Mouse (Mus musculus): ENCODE data around the gene Gm20509.
"Not testable (repeated sequence)": the region's sequence is repeated elsewhere in the genome, so short reads cannot be mapped to it uniquely, and the experiment has no call there.

Gene Gm20509

DNA sequence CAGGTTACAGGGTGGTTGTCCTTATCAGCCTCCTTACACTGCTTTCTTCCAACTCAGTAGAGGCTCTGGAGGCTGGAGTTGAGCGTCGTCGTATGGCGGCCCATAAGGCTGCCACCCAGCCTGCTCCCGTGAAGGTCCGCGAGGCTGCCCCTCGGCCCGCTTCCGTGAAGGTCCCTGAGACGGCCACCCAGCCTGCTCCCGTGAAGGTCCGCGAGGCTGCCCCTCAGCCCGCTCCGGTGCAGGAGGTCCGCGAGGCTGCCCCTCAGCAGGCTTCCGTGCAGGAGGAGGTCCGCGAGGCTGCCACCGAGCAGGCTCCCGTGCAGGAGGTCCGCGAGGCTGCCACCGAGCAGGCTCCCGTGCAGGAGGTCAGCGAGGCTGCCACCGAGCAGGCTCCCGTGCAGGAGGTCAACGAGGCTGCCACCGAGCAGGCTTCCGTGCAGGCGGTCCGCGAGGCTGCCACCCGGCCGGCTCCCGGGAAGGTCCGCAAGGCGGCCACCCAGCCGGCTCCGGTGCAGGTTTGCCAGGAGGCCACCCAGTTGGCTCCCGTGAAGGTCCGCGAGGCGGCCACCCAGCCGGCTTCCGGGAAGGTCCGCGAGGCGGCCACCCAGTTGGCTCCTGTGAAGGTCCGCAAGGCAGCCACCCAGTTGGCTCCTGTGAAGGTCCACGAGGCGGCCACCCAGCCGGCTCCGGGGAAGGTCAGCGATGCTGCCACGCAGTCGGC lies 1.0 kb downstream of the Gm20509 start:
- peak; percentile 54 for DNase-seq

DNA sequence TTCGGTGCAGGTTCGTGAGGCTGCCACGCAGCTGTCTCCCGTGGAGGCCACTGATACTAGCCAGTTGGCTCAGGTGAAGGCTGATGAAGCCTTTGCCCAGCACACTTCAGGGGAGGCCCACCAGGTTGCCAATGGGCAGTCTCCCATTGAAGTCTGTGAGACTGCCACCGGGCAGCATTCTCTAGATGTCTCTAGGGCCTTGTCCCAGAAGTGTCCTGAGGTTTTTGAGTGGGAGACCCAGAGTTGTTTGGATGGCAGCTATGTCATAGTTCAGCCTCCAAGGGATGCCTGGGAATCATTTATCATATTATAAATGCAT lies 1.6 kb downstream of the Gm20509 start:
- DNase-seq = no peak

DNA sequence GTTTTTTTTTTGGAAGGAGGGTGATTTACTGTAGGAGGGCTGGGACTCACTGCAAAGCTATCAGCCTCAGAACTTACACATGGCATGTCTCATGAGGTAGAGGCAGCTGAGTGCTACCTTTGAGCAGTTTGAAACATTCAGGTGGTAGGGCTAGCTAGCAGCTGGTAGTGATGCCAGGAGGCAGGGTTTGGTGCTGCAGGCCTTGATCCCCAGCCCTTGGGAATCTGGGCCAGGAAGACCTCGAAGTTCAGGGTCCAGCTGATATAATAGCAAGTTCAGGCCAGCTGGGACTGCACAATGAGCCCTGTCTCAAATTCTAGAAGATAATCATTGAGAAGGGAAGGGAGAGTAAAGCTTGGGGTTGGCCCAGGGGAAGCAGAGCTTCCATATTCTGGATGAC lies 2.9 kb downstream of the Gm20509 start:
- DNase-seq = no peak

DNA sequence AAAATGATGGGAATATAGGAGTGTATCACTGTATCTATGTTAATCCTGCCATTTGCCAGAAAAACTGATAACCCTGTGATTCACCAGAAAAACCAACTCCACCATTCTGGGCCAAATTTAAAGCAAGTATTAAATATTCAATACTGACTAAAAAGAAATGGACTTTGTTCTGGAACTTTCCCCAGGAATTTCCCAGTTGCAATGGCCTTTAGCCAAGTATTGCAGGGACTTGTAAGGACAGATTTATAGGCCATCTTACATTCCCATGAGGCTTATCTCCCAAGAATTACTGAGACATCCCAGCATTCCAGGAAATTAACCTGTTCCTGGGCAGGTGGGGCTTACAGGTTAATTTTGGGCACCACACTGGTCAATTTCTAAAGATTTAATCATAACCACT lies 3.5 kb downstream of the Gm20509 start:
- no peak for DNase-seq

DNA sequence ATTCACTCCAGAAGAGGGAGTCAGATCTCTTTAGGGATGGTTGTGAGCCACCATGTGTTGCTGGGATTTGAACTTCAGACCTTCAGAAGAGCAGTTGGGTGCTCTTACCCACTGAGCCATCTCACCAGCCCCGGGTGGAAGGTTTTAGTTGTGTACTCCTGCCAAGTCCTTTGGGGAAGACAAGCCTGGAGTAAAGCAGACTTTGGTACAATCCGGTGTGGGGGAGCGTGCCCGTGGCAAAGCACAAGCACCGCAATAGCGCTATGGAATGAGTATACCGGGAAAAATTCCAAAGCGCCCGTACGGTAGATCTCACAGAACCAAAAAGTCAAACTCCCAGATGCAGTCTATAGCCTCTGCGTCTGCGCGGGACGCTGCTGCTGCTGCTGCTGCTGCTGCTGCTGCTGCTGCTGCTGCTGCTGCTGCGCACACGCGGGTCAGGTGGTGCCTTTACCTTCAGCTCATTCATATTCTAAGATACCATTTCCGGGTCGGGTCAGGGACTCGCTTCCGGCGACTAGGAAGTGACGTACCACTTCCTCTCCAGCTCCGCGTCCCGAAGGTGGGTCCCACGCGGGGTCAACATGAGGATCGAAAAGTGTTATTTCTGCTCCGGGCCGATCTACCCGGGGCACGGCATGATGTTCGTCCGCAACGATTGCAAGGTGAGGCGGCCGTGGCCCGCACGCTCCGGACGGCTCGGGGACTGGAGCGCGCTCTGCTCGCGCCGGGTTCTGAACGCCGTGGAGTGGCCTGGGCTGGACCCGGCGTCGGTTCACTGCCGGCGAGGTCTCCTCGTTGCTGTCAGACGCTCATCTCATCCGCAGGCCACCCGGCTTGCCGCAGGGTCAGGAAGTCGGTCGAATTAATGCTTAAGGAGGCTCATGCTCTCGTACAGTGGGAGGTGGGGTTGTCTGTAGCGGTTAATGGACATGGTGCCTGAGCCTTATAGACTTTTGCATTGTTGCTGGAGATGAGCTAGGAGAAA lies 10.9 kb downstream of the Gm20509 start, which contains the start of gene Rsl24d1:
TSS of gene Rsl24d1 (plus strand) at position 508 of the 988 bp plus-strand sequence.
- DNase-seq = peak; percentile 87

DNA sequence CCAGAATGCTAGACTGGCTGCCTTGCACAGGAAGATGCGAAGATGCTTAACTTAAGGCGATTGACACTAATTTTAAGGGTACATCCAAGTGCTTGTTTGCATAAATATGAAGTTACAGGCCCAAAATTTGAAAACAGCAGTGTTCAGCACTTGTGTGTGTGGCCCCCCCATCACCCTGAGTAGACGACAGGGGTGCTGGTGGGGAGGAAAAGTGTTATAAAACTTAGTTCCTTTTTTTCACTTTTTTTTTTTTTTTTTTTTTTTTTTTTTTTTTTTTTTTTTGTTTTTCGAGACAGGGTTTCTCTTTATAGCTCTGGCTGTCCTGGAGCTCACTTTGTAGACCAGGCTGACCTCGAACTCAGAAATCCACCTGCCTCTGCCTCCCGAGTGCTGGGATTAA lies 14.4 kb downstream of the Gm20509 start:
- DNase-seq = not testable (repeated sequence)

DNA sequence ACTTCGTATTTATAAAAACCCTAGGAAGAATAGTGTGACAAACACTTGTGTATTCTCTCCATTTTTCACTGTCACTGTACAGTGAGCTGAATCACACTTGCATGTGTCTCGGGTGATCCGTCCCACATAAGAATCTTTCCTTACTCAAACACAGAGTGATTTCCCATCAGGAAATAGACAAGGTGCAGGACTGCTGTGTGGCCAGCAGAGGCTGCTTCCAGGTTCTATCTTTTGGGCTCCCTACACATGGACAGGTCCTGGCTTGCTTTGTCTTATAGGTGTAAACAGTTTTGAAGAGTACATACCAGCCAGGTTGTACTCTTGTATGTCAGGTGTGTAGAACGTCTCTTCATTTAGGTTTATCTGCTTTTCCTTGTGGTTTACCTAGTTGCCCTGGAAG lies 15.7 kb downstream of the Gm20509 start:
- DNase-seq = no peak

DNA sequence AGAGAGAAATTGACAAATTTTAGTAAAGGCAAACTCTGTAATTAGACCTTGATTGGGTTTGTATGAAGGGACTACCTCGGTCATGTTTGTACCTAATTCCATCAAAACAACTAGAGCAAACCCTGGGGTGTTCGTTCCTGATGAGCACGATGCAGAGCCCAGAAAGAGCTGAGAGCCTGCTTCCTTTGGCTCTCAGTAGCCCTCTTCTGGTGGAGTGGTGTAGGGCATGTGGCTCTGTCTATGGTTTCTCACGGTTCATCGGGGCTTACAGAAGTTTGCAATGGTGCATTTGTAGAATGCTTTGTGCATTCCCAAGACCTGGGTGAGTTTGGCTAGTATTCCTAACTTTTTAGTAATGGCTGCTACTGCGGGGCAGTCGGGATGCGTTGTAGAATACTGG lies 19.5 kb downstream of the Gm20509 start:
- peak; percentile 43 for DNase-seq

DNA sequence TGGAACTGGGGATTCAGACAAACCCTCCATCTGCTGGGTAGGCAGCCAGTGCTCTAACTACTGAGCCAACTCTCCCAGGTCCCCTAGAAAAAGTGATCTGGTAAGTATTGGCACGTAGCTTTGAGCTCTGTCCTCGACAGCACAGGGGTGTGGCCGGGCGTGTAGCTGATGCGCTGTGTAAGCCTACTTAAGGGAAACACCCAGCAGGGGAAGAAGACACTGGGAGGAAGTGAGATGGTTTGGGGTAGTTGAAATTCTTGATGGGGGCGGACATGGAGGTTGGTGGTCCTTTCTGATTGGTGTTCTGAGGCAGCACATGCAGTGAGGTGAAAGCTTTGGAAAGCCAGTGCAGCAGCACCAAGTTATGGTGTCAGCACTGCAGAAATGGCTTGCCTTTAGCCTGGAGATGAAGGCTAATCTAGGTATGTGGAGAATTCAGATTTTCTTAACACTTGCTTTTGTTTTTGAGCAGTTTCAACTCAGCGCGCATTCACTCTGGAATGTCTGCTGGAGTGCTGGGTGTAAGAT lies 22.8 kb downstream of the Gm20509 start:
- no peak for DNase-seq

DNA sequence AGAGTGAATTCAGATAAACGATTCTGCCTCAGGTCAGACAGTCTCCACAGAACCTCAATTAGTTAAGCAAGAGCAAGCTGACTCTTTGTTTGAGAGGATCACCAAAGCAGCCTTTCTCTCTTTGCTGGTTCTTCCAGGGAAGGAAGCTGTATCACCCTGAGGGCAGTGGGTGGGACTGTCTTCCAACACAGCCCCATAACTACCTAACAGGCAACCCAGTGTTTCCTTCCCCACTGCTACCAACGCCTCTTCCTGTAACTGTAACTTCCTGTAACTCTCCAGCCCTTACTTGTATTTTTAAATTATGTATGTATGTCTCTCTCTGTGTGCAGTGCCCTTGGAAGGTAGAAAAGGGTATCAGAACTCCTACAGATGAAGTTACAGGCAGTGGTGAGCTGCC lies 25.2 kb downstream of the Gm20509 start:
- no peak for DNase-seq

DNA sequence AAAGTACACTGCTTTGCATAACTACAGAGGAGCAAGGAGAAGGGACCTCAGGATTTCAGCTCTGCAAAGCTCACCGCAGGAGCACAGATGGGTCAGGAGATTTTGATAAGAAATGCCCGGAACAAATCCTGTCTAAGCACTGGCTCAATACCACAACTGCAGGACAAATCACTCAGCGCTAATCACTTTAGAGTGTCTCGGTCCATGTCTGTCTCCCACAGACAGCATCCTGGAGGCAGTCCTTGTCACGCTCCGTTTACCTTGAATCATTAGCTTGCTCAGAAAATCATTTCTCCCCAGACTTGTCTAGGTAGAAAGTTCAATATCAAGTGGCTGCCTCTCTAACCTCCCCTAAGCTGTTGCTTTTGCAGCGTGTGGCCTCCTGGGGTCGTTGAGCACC lies 27.6 kb downstream of the Gm20509 start:
- no peak for DNase-seq

DNA sequence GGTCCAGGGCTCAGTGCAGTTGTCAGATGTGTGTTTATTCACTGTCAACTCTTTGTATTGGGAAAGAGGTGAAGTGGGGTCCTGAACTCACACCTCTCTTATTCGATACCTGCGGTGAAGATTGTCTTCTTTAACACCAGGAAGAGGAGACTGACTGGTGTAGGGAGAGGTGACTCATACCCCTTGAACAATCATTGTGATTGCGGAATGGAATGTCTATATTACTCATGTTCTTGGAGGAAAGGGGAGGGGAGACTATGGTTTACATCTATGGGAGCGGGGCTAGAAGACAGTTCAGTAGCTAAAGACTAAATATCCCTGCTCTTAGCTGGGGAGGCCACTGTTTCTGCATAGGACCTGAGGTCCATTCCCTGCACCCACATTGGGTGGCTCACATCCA lies 28.3 kb downstream of the Gm20509 start:
- no peak for DNase-seq

DNA sequence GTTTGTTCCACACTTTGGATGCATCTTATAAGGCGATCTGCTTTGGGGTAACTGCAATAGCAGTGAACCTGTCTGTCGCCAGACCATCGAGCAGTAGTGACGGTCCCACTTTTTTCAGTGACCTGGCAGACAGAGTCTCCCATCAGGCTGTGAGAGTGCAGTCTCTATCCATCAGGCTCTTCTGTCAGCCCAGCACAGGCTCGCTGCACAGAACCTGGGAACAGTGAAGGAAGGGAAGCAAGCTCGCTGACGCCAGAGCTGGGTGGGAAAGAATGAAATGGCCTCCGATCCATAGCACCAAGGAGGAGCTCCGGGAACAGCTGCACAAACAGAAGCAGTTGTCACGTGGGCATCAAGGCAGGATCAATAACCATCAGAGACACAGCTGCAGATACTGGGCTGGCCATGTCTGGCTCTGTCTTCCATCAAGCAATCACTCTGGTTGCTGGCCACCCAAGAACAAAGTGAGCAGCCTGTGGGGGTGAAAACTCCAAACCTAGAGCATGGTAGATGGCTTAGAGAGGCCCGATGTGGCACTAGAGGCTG lies 35.1 kb downstream of the Gm20509 start:
- no peak for DNase-seq

DNA sequence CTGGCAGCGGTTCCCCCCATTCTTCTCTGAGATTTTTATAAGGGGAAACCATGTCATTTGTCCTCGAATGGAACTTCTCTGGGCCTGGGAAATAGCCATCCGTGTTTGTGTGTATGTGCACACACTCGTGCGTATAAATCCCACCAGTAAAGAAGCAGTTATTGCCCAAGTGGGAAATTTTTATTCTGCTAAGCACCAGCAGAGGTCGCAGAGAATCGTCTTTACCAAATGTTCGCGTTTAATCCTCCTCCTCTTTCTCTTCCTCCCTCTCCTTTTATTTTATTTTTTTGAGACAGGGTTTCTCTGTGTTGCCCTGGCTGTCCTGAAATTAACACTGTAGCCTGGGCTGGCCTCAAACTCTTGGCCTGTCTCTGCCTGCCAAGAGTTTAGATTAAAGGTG lies 52.1 kb downstream of the Gm20509 start:
- no peak for DNase-seq

DNA sequence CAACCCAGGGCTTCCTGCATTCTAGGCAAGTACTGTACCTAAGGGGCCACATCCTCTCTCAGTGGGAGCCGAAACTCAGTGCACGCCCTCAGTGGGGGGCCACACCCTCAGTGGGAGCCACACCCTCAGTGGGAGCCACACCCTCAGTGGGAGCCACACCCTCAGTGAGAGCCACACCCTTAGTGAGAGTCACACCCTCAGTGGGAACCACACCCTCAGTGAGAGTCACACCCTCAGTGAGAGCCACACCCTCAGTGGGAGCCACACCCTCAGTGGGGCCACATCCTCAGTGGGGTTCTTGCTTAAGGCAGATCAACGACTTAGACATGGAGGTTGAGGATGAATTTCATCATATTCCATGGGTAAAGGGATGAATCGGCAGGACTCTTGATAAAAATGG lies 55.7 kb downstream of the Gm20509 start:
- peak; percentile 3 for DNase-seq

DNA sequence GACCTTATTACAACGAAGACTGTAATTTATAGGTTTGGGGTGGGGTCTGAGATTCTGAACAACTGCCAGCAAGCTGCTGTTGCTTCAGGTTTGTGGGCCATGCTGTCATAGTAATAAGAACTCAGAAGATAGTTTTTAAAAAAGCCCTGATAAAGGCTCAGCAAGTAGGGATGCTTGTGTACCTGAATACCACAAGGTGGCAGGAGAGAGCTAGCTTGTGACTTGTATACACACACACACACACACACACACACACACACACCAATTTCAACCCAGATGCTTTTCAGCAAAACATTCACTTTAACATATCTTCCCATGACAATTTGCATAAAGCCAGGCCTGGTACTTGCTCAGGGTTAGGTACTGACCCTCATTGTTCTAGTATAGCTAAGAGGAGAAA lies 57.0 kb downstream of the Gm20509 start:
- DNase-seq = peak; percentile 16

DNA sequence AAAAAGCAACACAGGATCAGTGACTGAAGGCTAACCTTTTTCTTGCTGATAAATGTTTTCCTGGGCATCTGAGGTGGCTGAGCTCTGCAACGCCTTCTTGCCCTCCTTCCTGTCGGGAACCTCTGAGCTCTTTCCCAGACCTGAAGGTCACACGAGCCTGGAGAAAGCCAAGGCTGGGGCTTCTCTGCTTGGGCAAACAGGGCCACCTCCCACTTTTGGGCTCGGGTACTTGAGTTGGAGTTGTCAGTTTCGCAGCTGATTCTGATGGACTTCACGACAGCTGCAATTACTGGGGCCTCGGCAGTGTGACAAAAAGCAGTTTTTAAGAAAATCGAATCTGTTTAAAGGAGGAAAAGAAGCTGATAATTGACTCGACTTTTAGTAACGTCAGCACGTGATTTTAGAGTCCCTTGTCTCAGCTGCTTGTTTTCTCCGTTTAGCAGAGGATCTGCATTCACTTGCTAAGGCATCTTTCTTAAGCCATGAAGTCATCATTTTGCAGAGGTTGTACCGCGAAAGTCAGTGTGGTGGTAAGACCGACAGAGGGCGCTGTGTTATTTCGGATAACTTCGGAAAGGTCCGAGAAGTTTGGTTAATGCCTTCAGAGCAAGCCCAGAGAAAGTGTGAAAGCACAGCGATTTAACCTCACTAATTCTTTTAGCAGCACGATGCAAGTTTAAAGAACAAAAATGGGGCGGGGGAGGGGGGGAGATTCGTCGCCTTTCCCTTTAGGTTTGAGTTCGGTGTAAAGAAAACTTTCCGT lies 60.5 kb downstream of the Gm20509 start:
- DNase-seq = peak; percentile 83

DNA sequence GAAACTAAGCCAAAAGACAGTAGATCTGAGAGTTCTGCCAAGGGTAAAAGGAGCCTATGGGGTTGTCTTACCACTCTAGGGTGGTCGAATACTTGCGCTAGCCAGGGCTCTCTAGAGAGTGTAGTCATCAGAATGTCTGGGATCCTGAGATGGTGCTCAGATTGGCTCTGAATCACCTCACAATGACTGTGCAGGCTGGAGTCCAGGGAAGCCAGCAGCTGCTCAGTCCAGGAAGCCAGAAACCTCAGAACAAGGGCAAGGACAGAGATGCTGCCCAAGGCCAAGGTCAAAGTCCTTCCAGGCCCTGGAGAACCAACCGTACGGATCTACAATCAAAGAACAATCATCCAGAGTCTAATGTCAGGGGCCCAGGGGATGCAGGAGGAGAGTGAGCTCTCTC lies 63.4 kb downstream of the Gm20509 start:
- no peak for DNase-seq
